Mouse (Mus musculus) erythroblast, adult 5-6 weeks (primary cell): ENCODE measurements around the gene Metrnl. TPM values are rescaled to one million over a fixed set of nuclear protein-coding genes. Genes with fewer than 3 reads are reported as not detected.

Experiments
- ATAC-seq: replicated peaks from 2 replicates; pipeline ENCODE4 v1.8.0; 2016; ENCODE audit warnings: moderate number of reproducible peaks, mild to moderate bottlenecking, moderate TSS enrichment, inconsistent platforms; ENCODE audit not compliant: poor library complexity, low FRiP score, severe bottlenecking
- total RNA-seq, 2 experiments: library from RNA; stranded (forward) in 1 of 2; stranded (reverse) in 1 of 2; fragments of 150-400 nt in 1 of 2; fragments of 200-764, 138-1000 nt in 1 of 2; gene quantifications; 2 replicates each; pipeline versions ENCODE4 v1.2.3 to v1.2.4; 2015 to 2017; ENCODE audit warnings: low replicate concordance in 2 of 2

The Metrnl gene
- total RNA-seq, 2 experiments from 2014 or later: 2.3 TPM

DNA sequence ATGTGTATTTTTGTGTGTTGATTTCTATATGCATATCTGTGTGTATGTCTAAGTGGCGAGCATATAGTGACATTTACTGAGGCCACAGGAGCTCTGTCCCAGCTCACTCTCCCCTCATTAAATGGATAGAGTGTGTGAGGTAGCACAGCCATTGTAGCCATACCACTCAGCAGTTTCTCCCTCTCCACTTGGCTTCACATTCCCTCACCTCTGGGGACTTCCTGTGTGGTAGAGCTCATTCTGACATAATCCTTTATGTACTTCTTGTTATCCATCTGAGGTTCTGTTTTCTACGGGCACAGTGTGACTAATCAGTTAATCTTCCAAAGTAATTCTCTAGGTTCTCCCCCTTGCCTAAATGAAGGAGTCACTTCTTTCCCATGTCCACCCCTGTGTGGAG, 21.1 kb downstream of the Metrnl start:
- no peak for ATAC-seq

DNA sequence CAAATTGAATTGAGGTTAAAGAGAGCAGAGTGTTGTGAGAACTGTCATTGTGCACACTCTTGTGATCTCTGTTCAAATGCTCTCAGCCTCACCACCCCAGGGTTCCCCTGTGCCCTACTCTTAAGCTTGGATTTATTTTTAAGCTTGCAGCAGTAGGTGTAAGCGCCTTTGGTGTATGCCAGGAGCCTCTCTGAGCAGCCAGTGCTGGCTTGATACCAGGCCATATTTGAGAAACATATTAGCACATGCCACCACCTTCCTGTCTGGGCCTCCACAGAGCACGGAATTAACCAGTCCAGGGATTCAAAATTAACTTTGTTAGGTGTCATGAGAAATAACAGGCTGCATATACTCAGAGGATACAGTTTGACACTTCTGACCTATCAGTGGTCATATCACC, 25.3 kb downstream of the Metrnl start:
- ATAC-seq: no peak

DNA sequence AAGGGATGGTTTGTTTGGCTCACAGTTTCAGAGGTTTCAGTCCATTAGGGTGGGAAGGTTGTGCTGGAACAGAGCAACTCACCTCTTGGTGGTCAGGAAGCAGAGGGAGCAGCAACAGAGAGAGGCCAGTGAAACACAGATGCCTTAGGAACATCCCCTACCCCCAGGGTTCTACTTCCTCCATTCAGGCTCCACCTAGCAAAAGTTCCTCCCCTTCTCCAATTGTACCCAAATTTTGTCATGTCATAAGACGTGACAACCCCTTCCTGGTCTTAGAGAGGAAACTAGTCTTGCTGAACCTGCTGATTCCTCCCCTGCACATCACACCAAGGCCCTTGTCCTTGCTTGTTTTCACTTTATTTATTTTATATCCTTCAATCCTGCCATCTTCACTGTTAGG, 32.8 kb downstream of the Metrnl start:
- ATAC-seq: no peak

DNA sequence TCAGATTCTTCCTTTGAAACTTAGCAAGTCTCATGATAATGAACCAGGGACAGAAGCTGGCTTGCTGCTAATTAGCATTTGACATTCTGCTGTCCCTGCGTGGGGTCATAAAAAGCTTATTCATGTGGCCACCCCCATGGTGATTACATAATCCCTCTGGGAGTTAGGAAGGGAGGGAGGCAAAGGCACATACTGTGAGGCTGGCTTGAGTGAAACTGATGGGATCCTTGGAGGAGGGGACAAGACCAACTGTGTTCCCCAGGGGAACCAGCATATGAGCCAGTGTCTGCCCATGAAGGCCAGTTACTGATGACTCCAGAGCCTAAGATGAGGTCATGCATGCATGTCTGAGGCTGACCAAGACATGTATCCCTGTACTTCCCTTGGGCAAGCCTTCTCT, 33.5 kb downstream of the Metrnl start:
- ATAC-seq: no peak

DNA sequence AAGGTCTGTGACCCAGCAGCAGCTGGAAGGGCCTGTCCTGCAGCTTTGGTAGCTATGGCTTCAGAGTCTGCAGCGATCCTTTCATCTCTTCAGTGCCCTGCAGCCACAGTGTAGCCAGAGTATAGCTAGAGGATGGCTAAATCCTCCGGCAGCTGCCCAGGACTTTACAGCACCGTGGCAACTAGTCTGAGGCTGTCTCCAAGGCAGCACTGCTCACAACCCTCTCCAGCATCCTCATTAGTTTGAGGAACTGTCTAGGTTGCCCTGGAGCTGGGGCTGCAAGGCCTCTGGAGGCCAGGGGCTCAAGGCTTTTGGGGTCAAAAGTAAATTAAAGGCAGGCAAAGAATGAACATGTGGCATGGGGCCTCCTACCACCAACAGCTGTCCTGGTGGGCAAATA, 37.3 kb downstream of the Metrnl start:
- no peak for ATAC-seq

DNA sequence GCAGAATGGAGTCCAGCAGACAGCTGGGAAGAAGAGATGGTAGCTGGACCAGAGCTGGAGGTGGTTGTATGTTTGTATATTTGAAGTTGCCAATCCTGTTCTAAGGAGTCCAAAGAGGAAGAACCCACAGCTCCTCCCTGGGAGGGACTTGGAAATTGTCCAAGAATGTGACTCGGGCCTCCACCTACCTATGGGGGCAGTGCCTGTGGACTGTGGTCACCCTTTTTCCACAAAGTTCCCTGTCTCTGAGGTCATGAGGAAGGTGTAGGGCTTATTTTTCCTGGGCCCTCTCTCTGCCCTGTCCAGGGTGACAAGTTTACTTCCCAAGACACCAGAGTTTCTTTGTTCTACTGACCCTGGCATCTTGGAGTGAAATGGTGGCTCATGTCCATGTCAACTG, 39.6 kb downstream of the Metrnl start:
- ATAC-seq: no peak

DNA sequence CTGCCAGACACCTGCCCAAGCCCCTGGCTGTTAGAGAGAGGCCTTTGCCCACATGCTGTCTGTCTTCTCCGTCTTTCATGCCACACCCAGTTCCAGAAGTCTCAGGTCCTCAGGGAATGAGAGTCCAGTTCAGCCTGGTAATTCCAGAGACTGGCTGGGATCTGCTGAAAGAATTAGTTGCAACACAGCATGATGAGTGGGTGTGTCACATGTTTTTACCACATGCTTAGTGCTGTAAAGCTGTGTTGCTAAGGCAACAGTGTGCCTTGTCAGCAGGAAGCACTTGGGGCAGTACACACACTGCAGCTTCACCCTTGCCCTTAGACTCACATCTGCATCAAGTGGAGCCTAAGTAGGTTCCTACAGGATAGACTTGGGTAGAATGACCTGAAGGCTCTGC, 40.1 kb downstream of the Metrnl start:
- no peak for ATAC-seq

DNA sequence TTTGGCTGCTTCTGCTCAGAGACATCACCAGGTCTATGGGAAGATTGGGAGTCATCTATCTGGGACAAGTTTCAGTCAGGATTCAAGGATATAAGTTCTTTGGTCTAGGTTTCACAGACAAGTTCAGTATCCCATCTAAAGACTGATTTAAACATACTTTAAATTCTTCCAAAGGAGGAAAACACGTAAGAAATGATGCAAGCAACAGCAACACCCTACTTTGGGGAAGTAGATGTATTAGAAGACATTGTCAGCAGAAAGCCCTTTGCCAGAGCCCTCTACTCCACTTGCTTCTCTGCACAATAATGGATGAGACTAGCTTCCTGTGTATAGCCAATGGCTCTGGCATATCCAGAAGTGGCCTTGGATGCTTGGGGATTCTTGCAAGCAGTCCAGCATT, 41.8 kb downstream of the Metrnl start:
- ATAC-seq: no peak

DNA sequence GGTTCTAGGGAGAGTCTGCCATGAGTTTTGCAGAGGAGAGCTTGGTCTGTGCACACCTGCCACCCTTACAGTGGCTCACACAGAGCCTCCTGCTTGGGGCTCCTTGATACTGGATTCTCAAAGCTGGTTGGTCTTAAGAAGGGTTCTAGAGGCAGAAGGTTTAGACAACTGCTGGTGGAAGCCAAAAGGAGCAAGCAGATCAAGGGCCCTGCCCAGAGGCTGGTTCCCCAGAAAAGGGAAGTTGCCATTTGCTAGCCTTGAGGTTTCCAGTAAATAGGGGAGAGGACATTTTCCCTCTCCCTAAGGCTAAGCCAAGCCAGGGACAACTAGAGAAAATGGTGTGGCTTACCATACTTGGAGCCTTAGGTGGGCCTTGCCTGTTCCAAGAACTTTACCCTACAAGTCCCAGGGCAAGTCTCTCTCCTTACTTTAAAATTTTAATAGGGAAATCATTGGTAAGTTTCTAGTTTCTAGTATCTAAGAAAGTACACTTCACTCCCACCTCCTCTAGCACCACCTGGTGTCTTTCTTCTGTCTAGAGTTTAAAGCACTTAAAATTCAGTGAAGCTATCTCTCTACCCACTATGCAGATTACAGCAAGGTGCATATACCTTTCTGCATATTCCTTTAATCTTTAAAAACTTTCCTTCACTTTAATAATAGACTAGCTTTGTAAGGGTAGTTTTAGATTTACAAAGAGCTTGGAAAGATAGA, 42.7 kb downstream of the Metrnl start:
- no peak for ATAC-seq

DNA sequence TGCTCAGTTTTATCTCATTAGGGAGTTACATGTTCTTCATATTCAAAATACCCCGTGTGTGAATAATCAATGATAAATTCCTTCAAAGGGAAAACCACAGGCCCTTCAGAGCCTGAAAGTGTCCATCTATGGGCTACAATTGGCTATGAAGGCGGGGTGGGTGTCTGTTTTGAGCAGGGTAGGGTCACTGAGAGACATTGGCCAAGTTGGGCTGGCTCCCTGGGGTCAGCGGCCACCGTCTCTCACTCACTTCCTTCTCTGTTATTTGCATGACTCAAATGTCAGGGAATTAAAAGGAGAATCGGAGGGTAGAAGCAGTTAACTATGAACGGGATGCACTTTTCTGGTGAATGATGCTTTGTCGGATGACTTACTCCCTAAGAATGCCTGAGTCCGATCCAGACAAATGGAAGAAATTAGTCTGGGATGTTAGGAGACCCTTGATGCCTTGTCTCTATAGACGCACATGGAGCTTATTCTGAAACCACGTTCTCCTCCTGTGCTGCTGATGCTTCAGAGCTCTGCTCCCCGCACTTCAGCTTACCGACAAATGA, 45.7 kb downstream of the Metrnl start:
- no peak for ATAC-seq

DNA sequence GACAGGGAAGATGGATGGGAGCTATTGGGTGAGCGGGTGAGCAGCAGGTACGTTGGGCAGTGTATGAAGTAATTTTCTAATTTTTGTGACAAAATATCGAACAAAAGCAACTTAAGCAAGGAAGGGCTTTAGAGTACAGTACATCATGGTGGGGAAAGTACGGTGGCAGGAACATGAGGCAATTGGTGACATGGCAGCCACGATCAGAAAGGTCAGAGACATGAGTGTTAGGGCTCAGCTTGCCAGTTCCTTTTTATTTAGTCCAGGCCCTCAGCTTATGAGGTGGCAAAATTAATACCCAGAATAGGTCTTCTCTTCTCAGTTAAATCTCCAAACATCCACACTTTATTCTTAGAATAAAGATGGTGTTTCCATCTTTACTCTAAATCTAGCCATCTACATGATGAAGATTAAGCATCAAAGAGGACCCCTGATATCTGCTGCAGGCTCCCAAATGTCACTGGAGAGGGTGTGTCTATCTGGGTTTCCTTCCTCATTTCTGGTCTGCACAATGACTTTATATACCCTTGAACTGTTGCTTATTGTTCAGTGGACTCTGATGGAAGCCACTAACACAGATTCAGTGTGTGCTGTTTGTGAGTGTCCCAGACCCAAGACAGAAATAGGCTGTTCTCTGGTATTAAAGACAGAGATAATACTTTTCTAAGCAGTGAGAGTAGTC, 46.8 kb downstream of the Metrnl start:
- ATAC-seq: no peak

Other genes with a start within 250 kb of the Metrnl start
- 67.3 and 91.8 TPM in 2 replicates for gene Tbcd, start 249.6 kb upstream of the Metrnl start, total RNA-seq (2015; ENCODE audit: low replicate concordance)
- 76.7 and 101 TPM in 2 replicates for gene Tbcd, start 249.6 kb upstream of the Metrnl start, total RNA-seq (2017; ENCODE audit: low replicate concordance)
- not detected in 2 replicates for gene Zfp750, start 182.2 kb upstream of the Metrnl start, total RNA-seq (2015; ENCODE audit: low replicate concordance)
- 0.17 and 1.3 TPM in 2 replicates for gene Zfp750, start 182.2 kb upstream of the Metrnl start, total RNA-seq (2017; ENCODE audit: low replicate concordance)
- gene B3gntl1, start 28.4 kb upstream of the Metrnl start, total RNA-seq (2015; ENCODE audit: low replicate concordance): 0.63 and 0.77 TPM in 2 replicates
- 0.84 and 1.9 TPM in 2 replicates for gene B3gntl1, start 28.4 kb upstream of the Metrnl start, total RNA-seq (2017; ENCODE audit: low replicate concordance)
- gene Ptchd3, start 128.7 kb downstream of the Metrnl start, total RNA-seq (2015; ENCODE audit: low replicate concordance): not detected in 2 replicates
- not detected in 2 replicates for gene Ptchd3, start 128.7 kb downstream of the Metrnl start, total RNA-seq (2017; ENCODE audit: low replicate concordance)